Mouse (Mus musculus) midbrain, embryonic 10.5 days (tissue): ENCODE results near the gene Ppm1b. TPM values are rescaled to one million over a fixed set of nuclear protein-coding genes. Genes with fewer than 3 reads are reported as not detected.

ENCODE experiments used
- DNase-seq: peaks from one replicate; pipeline ENCODE4 v3.0.0-alpha.2; 2017; ENCODE audit warnings: low spot score
- H3K27ac ChIP-seq: fragments of 300-500 bp; sonication (generic); replicated peaks from 2 replicates; pipeline ENCODE4 v1.5.1; 2016; ENCODE audit warnings: mild to moderate bottlenecking
- H3K27me3 ChIP-seq: fragments of 300-500 bp; sonication (generic); 2 replicates; pipeline ENCODE4 v1.6.1; 2016; ENCODE audit warnings: low read depth, mild to moderate bottlenecking; ENCODE audit not compliant: poor library complexity, severe bottlenecking
- H3K36me3 ChIP-seq: fragments of 300-500 bp; sonication (generic); 2 replicates; pipeline ENCODE4 v1.6.1; 2016; ENCODE audit warnings: mild to moderate bottlenecking, moderate library complexity
- H3K4me1 ChIP-seq: fragments of 300-500 bp; sonication (generic); 2 replicates; pipeline ENCODE4 v1.6.1; 2016
- H3K4me3 ChIP-seq: fragments of 300-500 bp; sonication (generic); 2 replicates; pipeline ENCODE4 v1.5.1; 2016; ENCODE audit warnings: mild to moderate bottlenecking, moderate library complexity
- H3K9me3 ChIP-seq: fragments of 300-500 bp; sonication (generic); replicated peaks from 2 replicates; pipeline ENCODE4 v1.6.1; 2016; ENCODE audit warnings: mild to moderate bottlenecking
- WGBS: fragments of 180-500 bp; shearing (Covaris S2); methylation state at CpG from one replicate; pipeline ENCODE4 v1.1.7; 2016; 5-methylcytosine and 5-hydroxymethylcytosine counted together
- polyA plus RNA-seq: library from polyadenylated mRNA; unstranded; fragments of >200 nt; fragmentation: Nextera tagmentation; extraction: Ambion mirVana; gene quantifications from 2 replicates; pipeline ENCODE4 v1.2.1, GENCODE M21; 2016

Gene Ppm1b
- polyA plus RNA-seq, 1 experiment from 2014 or later, result 58.0 TPM

DNA sequence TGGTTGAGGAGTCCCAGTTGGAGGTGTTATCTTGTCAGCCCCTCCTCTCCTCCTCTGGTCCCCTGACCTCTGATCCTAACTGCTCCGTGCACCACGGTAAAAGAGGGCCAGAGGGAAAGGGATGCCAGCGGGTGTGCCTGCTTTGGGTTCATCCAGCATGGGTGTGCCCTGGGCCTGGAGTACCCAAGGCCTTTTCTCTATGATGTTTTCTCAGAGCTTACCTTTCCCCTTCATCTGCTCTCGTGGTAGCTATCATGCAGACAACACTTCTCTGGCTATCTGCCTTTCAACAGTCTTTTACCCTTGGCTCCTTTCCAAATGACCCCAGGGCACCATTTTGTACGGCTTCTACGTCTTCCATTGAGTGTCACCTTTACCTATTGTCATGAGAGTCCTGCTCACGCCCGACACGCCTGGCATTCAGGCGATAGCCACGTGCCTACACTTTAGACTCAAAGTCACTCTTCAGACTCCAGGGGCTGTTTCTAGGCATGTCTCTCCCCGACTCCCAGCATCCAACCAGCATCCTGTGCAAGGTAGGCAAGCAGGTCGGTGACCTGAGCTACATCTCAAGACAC lies 15.2 kb upstream of the Ppm1b start:
- H3K4me1 ChIP-seq, result no peaks in the 10 kb centered on the region

DNA sequence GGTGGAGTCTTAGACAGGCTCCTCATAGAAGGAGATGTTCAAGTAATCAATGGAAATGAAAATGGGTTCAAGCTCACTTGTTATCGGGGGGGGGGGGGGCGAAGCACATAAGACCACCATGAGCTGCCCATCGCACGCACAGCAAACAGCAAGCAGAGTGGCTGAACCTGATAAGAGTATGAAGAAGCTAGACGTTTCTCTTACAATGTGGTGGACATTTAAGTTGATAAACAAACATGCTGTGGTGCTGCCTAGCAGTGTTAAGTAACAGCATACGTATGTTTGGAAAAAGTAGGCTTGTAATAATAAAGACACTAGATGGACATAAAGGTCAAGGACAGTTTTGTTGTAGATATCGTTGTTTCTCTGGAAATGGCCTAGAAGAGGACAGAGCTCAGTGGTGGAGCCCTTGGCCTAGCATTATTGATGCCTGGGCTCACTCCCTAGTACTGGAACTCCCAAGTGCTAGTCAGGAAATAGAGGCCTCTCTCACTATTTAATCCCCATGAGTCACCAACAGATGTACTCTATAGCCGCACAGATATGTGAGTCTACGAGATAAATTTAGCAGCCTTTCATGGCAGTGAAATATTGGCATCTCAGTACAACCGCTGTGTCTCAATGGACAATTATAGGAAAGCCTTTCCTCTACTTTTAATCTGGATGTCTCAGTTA lies 14.0 kb upstream of the Ppm1b start:
- Histone ChIP-seq H3K27ac (no peak overlapping the region), H3K27me3 (no peaks in the 10 kb centered on the region), H3K9me3 (no peaks in the 10 kb centered on the region), H3K4me3 (no peak overlapping the region), H3K4me1 (no peaks in the 10 kb centered on the region), H3K36me3 (no peaks in the 10 kb centered on the region)
- 90% methylated on average over 10 of the region's 10 CpGs for WGBS
- no peak for DNase-seq

More for the DNA sequence above, 15.2 kb upstream of the Ppm1b start:
- H3K9me3 ChIP-seq, result no peaks in the 10 kb centered on the region
- no peak overlapping the region for H3K27ac ChIP-seq
- no peaks in the 10 kb centered on the region for H3K27me3 ChIP-seq
- WGBS, result 89% methylated on average over 13 of the region's 13 CpGs
- DNase-seq, result no peak
- H3K36me3 ChIP-seq, result no peaks in the 10 kb centered on the region
- no peak overlapping the region for H3K4me3 ChIP-seq

DNA sequence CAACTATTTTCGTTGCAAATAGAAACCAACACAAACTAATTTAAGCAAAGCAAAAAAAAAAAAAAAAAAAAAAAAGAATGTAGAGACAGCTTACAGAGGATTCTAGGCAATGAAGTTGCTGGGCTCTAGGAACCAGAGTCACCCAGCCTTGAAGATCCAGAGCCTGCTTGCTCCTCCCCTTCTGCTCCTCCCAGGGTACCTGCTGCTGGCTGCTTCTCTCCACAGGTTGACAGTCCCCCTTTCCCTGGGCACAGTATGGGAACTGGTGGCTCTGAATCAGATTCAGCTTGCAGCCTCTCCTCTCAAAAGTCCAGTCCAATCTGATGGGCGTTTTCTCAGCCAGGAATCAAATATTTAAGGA lies 13.5 kb upstream of the Ppm1b start:
- Histone ChIP-seq H3K4me1 (no peaks in the 10 kb centered on the region), H3K27me3 (no peaks in the 10 kb centered on the region), H3K27ac (no peak overlapping the region), H3K4me3 (no peak overlapping the region), H3K9me3 (no peaks in the 10 kb centered on the region), H3K36me3 (no peaks in the 10 kb centered on the region)
- no peak for DNase-seq
- 73% methylated on average over 2 of the region's 2 CpGs for WGBS

DNA sequence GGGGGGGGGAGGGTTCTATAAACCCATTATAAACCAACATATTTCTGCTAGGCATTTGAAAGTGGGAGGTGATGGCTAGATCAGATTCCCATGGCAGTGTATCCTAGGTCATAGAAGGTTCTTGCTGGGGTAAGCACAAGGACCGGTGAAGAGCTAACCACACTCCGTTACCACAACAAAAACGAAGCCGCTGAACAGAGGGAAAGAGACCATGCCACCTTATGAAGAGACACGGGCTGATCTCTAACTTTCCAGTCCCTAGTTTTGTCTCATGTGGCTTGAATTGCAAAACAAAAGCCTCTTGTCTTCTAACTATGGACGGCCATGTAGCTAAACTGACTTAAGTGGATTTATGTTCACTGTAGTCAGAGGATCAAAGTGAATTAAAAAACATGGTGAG lies 12.2 kb upstream of the Ppm1b start:
- 92% methylated on average over 6 of the region's 6 CpGs for WGBS
- H3K4me3 ChIP-seq, result no peak overlapping the region
- H3K27ac ChIP-seq, result no peak overlapping the region
- H3K36me3 ChIP-seq, result no peaks in the 10 kb centered on the region
- no peaks in the 10 kb centered on the region for H3K9me3 ChIP-seq
- no peaks in the 10 kb centered on the region for H3K4me1 ChIP-seq
- H3K27me3 ChIP-seq, result no peaks in the 10 kb centered on the region
- DNase-seq, result no peak

DNA sequence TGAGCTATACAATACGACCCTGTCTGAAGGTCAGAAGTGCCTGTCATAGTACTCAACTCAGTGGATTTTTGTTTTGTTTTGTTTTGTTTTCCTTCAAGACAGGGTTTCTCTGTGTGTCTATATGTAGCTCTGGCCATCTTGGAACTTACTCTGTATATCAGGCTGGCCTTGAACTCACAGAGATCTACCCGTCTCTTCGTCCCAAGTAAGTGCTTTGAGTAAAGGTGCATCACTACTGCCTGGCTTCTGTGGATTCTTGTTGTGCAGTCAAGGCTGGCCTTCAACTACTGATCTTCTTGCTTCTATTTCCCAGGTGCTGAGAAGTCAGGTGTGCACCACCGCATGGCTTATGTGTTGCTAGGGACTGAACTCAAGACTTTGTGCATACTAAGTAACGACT lies 4.0 kb upstream of the Ppm1b start:
- no peaks in the 10 kb centered on the region for H3K27me3 ChIP-seq
- 96% methylated on average over 5 of the region's 5 CpGs for WGBS
- H3K4me1 ChIP-seq, result peaks cover 9% of the 10 kb centered on the region
- H3K27ac ChIP-seq, result no peak overlapping the region
- no peak for DNase-seq
- H3K36me3 ChIP-seq, result no peaks in the 10 kb centered on the region
- no peak overlapping the region for H3K4me3 ChIP-seq
- H3K9me3 ChIP-seq, result no peaks in the 10 kb centered on the region

DNA sequence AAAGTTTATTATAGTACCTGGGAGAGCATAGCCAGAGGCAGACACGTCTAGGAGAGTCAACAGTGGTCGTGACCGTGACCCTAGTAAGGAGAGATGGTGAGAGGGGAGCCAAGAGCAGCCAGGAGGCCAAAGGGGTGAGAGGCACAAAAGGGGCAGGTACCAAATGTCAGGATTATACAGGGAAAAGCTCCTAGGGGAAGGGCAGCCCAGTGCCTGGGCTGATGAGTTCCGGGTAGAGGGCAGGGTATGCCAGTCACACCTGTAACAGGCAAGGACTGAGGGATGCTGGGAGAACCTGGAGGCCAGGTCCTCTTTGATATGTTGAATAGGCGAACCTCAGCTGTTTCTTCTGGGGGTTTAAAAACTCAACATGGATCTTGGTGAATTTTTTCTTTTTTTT lies 2.8 kb upstream of the Ppm1b start:
- Histone ChIP-seq H3K27ac (no peak overlapping the region), H3K4me3 (no peak overlapping the region), H3K36me3 (no peaks in the 10 kb centered on the region), H3K9me3 (no peaks in the 10 kb centered on the region), H3K27me3 (no peaks in the 10 kb centered on the region), H3K4me1 (peaks cover 9% of the 10 kb centered on the region)
- no peak for DNase-seq
- 86% methylated on average over 5 of the region's 5 CpGs for WGBS

DNA sequence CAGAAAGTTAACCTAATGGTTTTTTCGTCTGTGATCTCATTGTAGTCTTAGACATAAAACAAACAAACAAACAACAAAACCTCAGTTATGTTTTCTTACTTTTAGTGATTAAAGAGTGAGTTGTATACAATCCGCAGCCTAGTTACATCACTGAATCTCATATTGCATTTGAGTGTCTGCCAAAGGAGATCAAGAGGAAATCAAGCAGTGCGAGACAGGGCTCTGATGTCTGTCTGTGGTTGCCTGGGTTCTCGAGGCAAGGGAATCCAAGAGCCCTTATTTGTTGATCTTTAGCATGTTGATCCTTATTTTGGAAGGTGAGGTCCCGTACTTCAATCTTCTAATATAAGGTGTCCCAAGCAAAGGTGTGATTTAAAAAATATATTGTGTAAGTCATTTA lies 1.7 kb upstream of the Ppm1b start:
- no peak for DNase-seq
- H3K27me3 ChIP-seq, result no peaks in the 10 kb centered on the region
- 94% methylated on average over 5 of the region's 5 CpGs for WGBS
- no peaks in the 10 kb centered on the region for H3K9me3 ChIP-seq
- H3K27ac ChIP-seq, result no peak overlapping the region
- H3K36me3 ChIP-seq, result no peaks in the 10 kb centered on the region
- peaks cover 19% of the 10 kb centered on the region for H3K4me1 ChIP-seq
- no peak overlapping the region for H3K4me3 ChIP-seq

DNA sequence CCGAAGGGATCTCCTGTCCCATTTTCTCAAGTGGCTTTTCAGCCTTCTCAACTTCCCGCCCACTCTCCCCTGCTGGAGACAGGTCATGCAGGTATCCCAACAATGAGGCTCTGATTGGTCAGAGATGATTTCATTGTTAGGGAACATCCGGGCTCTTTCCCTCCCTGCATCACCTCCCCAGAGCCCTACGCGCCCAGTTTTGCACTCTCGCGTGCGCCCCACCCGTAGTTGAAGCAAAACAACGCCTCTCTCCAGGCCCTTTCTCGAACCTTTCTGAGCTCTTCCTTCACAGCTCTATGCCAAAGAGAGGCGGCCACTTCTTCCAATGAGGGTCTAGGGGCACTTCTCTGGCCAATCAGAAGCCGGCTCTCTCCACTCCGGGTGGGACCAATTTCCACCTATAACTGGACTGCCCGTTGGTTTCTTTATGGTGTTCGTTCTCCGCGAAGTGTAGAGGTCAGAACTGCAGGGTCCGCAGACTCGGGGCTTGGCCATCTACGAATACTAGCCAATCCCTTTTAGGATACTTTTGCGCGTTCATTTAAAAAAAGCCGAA lies 468 bp downstream of the Ppm1b start:
- Histone ChIP-seq H3K27ac (peak overlapping the region; percentile 92), H3K36me3 (peaks cover 1% of the 10 kb centered on the region; the same call in 1 of the 2 replicates), H3K4me3 (peak overlapping the region; percentile 94), H3K9me3 (no peaks in the 10 kb centered on the region), H3K4me1 (peaks cover 27% of the 10 kb centered on the region), H3K27me3 (no peaks in the 10 kb centered on the region)
- peak; percentile 92 for DNase-seq
- under 1% methylated on average over 24 of the region's 24 CpGs for WGBS

DNA sequence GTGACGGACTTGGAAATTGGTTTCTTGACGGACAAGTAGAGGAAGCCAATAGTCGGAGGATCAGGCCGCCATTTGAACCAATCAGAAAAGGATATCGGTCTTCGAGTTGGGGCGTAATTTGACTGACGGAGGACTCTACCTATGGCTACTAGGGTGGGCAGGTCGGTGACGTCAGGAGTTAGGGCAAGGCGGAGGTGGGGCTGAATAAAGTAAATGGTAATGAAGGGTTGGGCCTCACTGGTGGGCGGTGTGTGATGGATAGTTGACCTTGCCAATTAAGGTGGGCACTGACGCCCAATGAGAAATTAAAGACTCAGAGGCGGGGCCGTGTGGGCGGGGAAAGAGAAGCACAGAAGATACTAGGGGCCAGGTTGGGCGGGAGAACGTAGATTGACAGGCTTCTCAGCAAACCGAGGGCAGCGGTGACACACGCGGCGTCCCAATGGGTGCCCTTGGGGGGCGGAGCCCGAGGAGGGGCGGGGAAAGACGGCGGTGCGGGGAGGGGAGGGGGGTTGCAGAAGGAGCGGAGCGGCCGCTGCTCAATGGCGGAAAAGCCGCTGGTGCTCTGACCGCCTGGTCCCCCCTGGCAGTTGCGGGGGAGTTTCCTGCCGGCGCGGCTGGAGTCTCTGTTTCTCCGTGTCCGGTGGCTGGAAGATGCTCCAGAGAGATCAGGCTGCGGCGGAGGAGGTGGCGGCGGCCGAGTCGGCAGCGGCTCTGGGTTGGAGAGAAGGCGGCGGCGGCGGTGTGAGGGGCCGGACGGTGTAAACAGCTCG lies 1.1 kb downstream of the Ppm1b start:
- under 1% methylated on average over 54 of the region's 55 CpGs for WGBS
- DNase-seq, result peak; percentile 99

DNA sequence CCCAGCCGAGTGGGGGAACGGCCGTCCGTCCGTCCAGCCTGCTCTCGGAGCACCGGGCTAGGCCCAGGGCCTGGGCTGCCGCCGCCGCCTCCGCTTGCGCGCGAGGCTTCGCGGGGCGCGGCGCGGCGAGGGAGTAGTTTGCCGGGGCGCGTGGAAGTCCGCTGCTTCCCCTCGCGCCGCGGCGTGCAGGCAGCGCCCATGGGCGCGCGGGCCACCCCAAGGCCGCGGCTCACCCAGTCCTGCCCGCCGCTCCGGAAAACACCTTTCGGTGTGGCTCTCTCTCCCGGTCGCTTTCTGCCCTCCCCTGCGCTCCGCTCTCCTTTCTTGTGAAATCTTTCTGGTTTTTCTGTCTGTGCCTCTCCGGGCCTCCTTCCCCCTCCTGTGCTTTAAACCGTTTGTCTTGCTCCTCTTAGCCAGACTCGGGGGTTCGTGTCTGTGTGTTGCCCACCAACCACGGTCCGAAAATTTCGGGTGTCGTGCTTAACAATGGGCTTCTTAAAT lies 1.9 kb downstream of the Ppm1b start:
- DNase-seq, result peak; percentile 45
- no peaks in the 10 kb centered on the region for H3K27me3 ChIP-seq
- peak overlapping the region; percentile 97 for H3K27ac ChIP-seq
- no peaks in the 10 kb centered on the region for H3K9me3 ChIP-seq
- under 1% methylated on average over 49 of the region's 52 CpGs for WGBS
- peaks cover 7% of the 10 kb centered on the region; the same call in 1 of the 2 replicates for H3K36me3 ChIP-seq
- peaks cover 27% of the 10 kb centered on the region for H3K4me1 ChIP-seq
- H3K4me3 ChIP-seq, result peak overlapping the region; percentile 94

More for the DNA sequence above, 1.1 kb downstream of the Ppm1b start:
- Histone ChIP-seq H3K27ac (peak overlapping the region; percentile 97), H3K27me3 (no peaks in the 10 kb centered on the region), H3K4me3 (peak overlapping the region; percentile 94), H3K4me1 (peaks cover 27% of the 10 kb centered on the region), H3K9me3 (no peaks in the 10 kb centered on the region), H3K36me3 (peaks cover 7% of the 10 kb centered on the region; the same call in 1 of the 2 replicates)

DNA sequence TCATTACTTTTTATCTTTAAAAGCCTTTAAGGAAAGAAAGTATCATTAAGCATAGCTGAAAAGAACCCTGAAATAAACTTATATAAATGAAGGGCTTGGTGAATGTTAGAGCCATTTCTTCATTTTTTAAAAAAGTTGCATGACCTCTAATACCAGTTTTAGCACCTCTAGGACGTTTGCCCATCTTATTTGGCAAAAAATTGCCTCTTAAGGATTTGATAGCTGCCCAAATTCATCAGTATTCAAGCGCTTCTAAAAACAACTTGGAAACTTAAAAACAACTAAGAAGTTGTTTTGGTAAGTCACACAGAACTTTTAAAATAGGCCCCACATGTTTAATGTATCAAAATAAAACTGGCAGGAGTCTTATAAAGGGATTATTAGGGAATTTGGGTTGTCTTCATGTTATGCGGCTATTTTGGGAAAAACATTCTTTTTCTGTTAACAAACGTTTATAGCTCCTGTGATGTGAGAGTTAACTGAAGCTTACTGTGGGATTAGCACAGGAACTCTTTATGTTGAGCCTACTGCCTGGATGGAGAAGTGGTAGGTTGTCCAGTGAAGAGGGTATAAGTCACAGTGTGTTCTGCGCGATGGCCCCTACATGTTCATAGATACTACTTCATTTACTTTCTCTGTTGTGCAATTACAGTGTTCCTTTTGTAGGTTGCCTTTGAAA lies 2.6 kb downstream of the Ppm1b start:
- H3K36me3 ChIP-seq, result peaks cover 7% of the 10 kb centered on the region; the same call in 1 of the 2 replicates
- peak overlapping the region; percentile 97 for H3K27ac ChIP-seq
- 43% methylated on average over 6 of the region's 6 CpGs for WGBS
- H3K4me1 ChIP-seq, result peaks cover 27% of the 10 kb centered on the region
- no peak for DNase-seq
- no peaks in the 10 kb centered on the region for H3K9me3 ChIP-seq
- H3K4me3 ChIP-seq, result peak overlapping the region; percentile 94
- H3K27me3 ChIP-seq, result no peaks in the 10 kb centered on the region

DNA sequence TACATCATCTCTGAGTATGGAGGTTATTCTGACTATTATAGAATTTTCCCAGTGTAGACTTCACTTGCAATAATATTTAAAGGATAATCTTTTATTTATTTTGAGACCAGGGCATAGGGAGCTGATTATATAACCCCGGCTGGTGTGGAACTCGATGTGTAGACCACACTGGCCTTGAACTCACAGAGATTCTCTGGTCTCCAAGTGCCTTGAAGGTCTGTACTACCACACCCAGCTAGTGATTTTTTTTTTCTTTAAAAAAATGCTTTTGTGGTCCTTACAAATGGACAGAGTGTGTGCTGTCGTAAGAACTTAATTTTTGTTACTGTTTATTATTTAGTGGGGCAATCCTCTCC lies 3.1 kb downstream of the Ppm1b start:
- Histone ChIP-seq H3K36me3 (peaks cover 9% of the 10 kb centered on the region), H3K4me3 (peak overlapping the region; percentile 94), H3K4me1 (peaks cover 27% of the 10 kb centered on the region), H3K9me3 (no peaks in the 10 kb centered on the region), H3K27me3 (no peaks in the 10 kb centered on the region), H3K27ac (no peak overlapping the region)
- no peak for DNase-seq
- WGBS, result 74% methylated on average over 3 of the region's 3 CpGs
